Mouse (Mus musculus) ZHBTc4 (cell line): ENCODE measurements around the gene Alg2.

Source experiments
- DNase-seq: peaks from one replicate; pipeline ENCODE4 v3.0.0-alpha.2; 2011; ENCODE audit warnings: low read depth, low spot score

The Alg2 gene

DNA sequence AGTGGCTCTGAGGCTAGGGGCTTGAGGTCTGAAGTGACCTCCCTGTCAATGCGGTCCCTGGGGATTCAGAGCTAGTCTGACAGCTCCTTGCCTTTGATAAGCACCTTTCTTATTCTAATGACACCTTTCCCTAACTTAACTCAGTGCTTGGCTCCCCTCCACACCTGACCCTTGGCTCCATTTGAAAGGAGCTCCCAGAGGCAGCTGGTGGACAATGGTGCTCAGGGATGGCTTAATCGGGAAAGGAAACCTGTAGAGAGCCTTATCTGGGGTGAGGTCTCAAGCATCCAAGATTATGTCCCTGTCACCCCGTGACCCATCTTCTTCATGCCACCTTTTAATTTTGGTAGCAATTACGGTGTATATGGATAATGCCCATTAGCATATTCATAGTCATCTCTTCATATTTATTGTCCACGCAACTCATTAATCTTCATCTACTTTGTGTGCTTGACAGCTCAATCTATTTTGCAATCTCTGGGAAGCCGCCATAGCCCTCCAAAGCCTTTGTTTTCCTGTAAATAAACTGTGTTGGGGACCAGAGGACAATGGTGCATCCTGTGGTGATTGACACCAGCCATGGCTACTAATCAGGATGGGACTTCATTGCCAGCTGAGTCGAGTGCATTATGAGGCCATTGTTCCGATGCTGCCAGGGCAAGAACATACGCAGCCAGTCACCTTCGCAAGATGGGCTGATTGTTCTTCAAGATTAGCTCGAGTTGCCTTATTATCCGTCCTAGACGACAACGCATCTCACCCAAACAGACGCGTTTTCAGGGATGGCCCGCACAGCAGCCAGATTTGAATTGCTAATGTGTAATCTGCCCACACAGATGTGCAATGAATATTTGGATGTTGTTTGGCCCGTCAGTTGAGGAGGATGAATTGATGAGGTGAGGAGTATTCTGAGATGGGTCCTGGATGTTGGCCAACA, 24.3 kb downstream of the Alg2 start:
- DNase-seq = no peak

DNA sequence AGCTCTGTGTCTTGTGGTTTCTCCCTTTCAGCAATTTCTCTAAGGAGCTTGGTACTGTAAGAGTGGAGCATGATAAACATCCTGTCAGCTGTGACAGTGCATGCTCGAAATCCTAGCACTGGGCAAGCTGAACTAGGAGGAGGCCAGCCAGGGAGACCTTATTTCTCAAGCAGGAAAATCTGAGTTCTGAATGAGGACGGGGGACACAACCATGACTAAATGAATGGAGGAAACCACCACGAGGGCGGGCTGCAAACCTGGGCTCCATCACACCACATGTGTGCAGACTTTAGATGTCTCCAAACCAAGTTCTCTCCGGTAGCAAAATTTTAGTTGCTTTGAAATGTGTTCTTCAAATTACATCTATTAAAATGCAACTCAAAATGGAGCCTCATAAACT, 25.0 kb downstream of the Alg2 start:
- DNase-seq = no peak

DNA sequence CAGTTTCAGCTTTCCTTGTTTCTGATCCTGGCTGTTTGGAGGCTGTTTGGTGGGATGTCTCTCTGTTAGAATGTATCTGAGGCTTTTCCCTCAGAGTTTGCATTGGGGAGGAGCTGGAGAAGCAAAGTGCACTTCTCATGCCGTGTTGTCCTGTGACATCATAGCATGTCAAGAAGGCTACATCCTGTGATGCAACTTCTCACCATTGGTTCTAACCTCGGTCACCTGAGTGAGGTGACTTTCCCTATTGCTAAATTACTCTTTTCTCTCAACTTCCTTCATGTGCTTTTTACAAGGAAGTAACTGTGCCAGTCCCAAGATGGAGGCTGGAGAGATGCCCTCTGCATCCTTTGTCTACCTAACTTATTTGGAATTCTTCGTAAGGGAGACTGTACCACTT, 25.6 kb downstream of the Alg2 start:
- DNase-seq = no peak

GRCm38 (mm10) chr4:47440951-47441350, 33.2 kb downstream of the Alg2 start:
- no peak for DNase-seq

DNA sequence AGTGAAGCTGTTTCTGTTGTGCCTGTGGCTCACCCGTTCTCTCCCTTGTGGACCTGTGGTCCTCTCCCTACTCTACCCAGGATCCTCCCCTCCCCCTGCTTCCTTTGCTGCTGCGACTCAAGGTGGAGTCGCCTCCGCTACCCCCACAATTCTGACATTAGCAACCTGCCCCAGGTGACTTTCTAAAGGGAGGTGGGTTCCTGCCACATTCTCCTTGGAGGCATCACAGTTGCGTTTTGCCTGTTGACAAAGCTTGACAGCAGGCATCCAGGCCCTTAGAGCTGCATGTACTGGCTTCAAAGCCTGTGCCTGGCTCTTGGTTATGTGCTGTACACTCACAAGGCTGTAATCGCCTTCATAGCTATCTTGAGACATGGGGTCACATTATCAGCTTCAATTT, 35.2 kb downstream of the Alg2 start:
- no peak for DNase-seq

DNA sequence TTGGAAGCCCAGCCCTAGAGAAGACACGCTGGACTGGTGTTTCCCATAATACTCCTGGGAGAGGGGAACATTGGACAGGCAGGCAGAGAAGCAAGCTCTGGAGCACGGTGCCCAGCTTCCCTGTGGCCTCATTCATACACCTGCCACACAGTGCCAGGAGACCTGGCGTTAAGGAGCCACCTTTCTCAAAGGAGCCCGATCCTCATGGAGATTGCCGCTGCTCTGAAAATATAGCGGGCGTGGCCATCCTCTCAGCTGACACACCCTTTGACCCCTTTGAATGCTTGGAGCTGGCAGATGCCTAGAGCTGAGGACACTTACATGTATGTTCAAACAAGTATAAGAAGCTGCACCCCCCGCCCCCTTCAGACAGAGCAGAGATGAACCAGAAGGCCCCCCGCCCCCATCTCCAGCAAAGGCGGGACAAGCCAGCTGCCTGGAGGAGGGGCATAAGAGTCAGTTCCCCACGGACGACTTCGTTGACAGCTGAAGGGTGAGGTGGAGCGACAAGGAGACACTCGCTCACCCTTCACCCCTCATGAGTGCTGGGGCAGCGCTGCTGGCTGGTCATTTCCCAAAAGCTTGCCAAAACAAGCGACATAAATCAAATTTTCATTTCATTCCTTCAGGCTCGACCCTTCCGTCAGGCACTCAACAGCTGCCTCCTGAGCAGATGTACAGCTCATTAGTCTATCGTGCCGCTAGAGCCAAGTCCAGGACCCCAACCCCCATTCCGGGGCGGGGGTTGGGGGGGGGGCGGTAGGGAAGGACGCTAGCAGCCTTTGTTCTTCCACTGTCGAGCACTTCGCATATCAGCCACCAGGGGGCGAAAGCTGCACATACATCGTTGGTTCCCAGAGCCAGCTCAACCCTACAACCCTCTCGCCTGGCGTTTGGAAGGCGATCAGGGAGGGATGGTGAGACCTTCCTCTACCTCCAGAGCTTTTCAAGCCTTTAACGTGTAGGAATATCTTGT, 36.5 kb downstream of the Alg2 start:
- peak; percentile 87 for DNase-seq

DNA sequence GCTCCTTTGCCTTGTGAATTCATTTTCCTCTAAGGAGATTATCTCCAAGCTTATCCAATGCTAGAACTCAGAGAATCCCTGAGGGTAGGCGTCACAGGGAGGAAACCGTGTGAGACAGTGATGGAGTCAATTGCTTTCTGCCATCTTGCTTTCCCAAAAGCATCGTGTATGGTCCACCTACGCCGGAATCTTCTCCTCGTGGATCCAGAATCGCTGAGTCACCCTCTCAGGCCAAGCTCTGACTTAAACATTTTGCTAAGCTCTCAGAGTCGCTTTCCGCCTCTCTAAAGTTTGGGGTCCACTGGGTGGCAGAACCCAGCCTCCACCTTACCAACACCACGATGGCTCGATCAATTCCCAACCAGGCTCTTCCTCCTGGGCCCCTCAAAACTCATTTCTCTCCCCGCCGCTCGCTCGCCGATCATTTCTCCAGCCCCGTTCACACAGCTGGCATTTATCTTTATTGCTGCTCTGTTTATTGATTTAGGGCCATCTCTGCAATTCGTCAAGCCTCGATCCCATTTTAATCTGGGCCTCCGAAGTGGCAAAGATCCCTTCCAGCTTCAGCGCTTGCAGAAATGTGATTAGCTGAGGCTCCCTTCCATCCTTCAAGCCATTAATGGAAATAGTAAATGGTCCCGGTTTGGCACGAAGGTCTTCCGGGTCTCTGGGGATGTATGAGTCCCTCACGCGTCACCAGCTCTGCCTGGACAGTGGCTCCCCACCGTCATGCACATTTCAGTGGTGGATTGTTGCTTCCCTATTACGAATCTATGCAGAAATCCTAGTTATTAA, 38.4 kb downstream of the Alg2 start:
- no peak for DNase-seq

DNA sequence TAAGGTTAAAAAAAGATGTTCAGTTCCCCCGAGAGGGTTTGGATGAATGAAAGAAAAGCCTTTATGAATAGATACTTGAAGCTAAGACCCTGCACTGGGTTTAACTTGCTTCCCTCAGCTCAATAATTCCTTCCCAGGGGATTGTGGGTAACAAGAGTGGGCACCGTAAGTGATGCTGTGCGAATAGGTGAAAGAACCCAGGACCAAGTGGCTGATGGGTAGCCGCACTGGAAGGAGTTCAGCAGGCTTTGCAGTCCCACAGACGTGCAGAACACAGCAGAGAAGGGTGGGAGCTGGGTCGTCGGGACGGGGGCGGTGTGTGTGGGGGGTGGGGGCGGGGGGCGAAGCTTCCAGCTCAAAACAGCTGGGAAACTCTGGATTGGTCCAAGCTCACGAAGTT, 39.0 kb downstream of the Alg2 start:
- DNase-seq = no peak

- DNase-seq = no peak
Measured at GRCm38 (mm10) chr4:47432766-47433165, 41.4 kb downstream of the Alg2 start.

GRCm38 (mm10) chr4:47431081-47431480, 43.1 kb downstream of the Alg2 start:
- DNase-seq = no peak

- DNase-seq = no peak
Measured at GRCm38 (mm10) chr4:47430557-47430956, 43.6 kb downstream of the Alg2 start.

GRCm38 (mm10) chr4:47427606-47428005, 46.5 kb downstream of the Alg2 start:
- DNase-seq = no peak

DNA sequence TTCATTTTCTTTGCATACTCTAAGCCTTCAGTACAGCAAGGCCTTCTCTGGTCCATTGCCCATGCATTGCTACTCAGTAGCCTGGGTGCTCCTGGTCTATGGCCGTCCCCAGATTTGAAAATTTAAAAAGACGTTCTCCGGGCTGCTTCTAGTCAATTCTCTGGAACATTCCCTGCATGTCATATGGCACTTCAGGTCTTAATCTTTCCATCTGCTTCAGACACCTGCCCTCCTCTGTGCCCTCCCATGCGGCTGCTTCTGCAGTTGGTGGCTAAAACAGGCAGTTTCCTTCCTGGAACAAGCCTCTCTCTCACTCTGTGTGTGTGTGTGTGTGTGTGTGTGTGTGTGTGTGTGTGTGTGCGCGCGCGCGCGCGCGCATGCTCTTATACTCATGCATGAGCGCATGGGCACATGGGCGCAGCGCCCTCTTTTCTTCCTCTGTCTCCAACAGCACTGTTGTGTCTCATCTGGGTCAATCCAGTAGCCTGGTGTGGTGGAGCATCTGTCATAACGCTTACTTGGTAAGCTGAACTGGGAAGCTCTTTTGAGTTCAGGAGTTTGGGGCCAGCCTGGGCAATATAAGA, 48.8 kb downstream of the Alg2 start:
- DNase-seq = no peak

DNA sequence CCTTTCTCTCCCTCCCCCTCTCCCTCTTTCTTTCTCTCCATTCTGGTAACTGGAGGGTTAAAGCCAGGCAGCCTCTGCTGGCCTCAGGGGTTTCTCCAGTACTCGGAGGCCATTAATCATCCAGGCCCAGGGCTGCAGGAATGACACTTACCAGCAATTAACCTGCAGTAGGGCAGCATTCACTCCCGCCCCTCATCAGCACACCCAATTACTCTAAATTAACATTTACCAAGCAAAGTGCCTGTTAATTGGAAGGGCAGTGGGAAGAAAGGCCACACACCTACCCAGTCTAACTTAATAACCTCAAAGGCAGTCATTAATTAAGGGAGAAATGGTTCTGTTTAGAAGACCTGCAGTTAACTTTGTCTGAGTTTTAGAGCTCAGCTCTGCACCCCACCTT, 49.8 kb downstream of the Alg2 start:
- DNase-seq = no peak

- no peak for DNase-seq
Measured at GRCm38 (mm10) chr4:47422946-47423345, 51.2 kb downstream of the Alg2 start.

DNA sequence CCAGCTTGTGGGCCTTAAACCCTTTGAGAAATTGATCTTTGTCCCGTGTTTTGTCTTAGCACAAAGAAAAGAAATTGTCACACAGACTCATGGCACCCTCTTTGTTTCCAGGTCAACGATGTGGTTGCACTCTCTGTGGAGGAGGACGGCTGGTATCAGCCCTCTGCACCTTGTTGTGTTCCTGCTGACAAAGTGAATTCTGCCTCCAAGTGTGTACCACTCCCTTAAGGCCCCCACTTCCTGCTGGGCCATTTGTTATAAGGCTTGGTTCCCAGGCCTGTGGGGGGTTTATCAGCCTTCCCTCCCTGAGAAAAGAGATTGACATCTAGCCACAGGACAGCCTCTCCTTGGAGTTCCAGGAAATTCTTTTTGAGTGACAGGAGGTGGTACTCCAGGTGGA, 51.9 kb downstream of the Alg2 start:
- DNase-seq = no peak

DNA sequence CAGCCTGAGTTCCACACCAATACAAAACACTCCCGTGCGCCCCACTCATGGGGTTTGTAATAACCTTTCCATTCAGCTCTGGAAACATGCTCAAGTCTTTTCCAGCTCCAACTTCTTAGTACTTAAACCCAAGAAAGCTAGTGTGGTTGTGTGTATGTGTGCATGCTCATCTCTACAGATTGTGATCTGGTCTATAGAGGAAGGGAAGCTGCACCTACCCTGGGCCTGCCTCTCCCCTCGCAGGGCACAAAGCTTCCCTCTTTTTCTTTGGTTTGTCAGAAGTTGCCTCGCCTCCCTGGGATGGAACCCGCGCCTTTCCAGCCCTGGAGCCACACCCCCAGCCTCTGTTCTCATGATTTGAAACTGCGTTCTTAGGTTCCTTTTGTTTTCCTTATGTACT, 53.9 kb downstream of the Alg2 start:
- DNase-seq = peak; percentile 30

- DNase-seq = peak; percentile 33
Measured at GRCm38 (mm10) chr4:47419268-47419973, 54.7 kb downstream of the Alg2 start.

DNA sequence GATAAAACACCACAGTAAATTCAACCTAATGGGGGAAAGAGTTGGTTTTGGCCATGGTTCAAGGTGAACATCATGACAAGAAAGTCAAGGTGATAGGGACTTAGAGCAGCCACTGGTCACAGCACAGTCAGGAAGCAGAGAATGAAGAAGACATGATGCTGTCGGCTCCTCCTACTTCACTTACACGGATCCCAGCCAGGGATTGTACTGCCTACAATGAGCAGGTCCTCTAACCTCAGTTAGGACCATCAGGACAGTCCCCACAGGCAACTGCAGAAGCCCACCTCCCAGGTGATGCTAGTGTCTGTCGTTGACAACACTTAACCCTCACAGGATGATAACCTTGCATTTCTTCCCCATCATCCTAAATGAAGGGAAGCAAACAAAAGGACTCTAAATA, 56.3 kb downstream of the Alg2 start:
- DNase-seq = no peak
